Mouse (Mus musculus) adrenal gland, postnatal 25 days (tissue): Measurements from ENCODE around the gene Clmn. TPM values are rescaled to one million over a fixed set of nuclear protein-coding genes. Genes with fewer than 3 reads are reported as not detected.

Experiments
- DNase-seq: peaks from one replicate; pipeline ENCODE4 v3.0.0; 2021; ENCODE audit warnings: mixed read lengths
- total RNA-seq: library from RNA; stranded (reverse); gene quantifications from 2 replicates; pipeline ENCODE4 v1.2.3, GENCODE M21; 2021

The Clmn gene
- total RNA-seq, 1 experiment from 2014 or later, result 12.4 TPM

DNA sequence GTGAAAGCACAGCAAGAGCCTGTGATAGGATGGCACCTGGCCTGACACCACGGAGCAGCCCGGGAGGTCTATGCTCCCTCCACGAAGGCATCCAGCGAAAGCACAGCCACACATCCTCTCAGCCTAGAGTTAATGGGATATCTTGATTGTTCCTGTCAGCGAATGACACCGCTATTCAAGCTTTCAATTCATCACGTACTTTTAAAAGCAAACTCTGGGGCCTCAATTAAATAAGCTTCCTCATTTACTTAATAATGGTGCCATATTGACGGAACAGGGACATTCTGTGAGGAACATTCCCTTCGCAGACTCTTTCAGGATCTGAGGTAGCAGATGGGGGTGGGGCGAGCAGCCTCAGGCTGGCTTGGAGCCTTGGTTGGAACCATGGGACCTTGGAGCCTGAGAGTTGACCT lies 14.7 kb upstream of the Clmn start:
- DNase-seq, result no peak

DNA sequence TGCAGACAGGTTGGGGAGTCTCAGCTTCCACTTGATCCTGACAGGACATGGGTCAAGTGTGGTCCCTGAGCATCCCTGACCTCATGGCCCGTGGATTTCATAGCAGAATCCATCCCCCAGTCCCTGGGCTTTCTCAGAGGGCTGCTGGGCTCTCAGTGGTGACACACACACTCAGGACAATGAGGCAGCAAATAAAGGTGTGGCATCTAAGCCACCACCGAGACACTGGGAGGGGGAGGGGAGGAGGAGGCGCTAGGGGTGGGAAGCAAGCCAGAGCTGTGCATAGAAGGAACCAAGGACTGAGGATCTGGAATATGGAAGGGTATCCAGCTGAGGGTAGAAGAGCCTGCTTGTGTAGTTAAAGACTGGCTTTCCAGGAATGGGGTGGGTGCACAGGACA lies 11.2 kb upstream of the Clmn start:
- no peak for DNase-seq

DNA sequence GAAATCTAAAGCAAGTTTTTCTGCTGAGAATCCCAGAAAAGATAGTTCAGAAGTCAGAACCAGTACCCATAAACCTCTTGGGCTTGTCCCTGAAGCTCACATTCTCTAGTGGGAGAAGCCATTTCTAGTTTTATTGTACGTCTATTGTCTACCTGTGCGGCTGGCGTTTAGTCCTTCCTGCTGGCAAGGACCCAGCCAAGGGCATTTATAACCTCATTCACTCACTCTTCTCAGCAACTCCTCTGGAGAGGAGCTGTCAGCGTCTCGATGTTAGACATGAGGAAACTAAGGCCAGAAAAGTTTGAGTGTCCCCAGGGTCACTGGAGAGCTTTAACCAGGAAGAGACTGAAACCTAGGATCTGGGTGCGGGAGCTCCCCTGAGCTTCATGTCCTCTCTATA lies 7.1 kb upstream of the Clmn start:
- DNase-seq, result no peak

DNA sequence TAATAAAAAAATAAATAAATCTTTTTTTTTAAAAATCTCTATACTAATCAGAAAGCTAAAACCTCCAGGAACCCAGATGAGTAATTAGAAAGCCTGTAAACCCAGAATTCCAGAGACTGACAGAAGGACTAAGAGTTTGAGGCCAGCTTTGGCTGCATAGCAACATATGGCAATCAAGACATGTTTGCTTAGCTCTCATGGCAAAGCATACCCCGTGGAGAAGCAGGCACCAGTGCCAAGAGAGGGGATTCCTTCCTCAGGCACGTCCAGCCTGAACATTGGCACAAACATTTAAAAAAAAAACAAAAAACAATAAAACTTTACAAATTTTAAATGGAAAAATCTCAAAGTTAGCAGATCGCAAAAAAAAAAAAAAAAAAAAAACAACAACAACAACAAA lies 4.9 kb upstream of the Clmn start:
- no peak for DNase-seq

DNA sequence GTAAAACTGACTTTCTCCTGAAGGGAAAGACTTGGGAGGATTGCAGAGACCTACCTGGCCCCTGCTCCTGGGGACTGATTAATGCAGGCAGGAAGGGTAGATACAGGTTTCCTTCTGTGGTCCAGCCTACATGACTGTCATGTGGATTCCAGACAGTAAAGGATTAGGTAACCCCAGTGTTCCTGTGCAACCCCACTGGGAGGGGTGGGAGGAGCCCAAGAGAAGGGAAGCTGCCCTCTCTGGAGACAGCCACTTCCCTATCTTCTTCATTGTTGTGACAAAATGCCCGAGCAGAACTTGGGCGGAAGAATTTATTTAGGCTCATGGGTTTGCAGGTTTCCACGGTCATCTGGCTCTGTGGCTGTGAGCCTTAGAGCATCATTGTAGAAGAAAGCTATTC lies 3.6 kb upstream of the Clmn start:
- DNase-seq, result no peak

DNA sequence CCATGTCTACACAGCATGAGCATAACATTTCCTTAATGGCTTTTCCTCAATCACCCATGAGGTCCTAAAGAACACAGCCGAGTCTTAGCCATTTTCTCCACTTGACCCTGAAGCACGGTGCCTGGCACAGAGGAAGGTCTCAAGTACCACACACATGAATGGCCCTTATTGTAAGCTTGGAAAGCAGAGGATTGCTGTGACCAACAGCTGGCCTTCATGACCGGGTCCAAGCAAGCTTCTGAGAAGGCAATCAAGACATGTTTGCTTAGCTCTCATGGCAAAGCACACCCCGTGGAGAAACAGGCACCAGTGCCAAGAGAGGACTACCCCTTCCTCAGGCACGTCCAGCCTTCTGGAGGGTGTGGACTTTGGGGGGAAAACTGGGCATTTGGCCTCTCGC lies 3.0 kb upstream of the Clmn start:
- DNase-seq, result no peak

DNA sequence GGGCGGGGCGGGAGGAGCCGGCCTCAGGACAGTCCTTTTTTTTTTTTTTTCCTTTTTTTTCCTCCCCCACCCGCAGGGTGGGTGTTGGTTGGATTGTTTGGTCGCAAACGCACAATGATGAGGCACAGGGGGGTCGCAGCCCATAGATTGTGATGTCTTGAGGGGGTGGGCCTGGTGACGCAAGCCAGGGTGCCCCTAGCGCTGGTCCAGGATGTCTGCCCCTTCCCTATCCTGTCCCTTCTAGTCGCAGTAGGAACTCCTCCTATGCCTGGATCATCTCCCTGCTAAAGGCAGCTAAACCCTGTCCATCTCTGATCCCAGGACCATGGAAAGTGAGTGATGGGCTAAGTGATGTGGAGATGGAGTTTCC lies 275 bp upstream of the Clmn start:
- DNase-seq, result no peak

DNA sequence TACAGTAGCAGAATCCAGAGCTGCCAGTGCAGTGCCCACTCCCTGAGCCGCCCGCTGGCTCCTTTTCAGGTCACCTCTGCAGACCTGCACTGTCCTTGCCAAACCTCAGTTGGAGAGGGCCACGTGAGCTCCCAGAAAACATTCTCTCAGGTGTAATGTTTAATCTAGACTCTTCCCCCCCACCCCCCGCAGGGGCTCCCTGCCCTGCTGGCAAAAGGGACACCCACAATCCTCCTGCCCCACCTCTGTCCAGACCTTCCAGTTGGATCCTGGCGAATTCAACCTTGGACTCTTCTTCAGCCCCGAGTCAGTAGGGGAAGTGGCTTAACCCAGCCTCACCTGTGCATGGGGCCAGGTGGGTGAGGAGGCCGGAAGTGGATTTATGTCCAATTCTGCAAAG lies 1.2 kb downstream of the Clmn start:
- no peak for DNase-seq

DNA sequence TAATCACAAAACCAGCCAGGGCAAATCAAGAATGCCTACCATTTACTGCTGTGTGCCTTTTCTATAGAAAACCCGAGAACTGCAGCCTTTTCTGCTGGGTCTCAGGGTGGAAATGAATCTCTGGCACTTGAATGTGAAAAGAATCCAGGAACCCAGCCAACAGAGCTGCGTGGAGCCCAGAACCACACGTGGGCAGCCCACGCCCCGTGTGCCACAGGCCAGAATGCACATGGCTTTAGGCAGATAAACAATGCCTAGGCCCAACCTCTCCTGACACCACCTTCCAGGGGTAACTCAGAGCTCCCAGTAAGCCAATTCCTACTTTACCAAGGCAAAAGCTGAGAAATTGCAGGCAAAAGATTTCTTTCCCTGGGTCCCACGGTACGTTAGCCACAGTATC lies 5.7 kb downstream of the Clmn start:
- no peak for DNase-seq

DNA sequence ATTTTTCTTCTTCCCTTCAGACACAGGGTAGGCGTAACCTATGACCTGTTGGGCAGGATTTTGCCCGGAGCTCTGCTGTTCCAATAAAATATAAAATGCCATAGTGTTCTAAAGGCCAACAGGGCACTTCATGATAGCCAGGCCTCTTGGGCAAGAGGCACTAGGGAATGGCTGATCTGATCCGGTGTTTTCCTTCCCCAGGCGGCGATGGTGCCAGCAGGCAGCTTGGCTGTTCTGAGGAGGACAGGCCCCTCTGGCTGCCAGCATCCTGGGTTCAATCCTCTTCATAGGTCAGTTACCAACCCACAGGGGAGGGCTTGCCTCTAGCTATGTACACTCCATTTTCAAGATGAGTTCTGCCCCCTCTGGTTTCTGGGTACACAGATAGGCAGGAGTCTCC lies 6.1 kb downstream of the Clmn start:
- peak; percentile 18 for DNase-seq

DNA sequence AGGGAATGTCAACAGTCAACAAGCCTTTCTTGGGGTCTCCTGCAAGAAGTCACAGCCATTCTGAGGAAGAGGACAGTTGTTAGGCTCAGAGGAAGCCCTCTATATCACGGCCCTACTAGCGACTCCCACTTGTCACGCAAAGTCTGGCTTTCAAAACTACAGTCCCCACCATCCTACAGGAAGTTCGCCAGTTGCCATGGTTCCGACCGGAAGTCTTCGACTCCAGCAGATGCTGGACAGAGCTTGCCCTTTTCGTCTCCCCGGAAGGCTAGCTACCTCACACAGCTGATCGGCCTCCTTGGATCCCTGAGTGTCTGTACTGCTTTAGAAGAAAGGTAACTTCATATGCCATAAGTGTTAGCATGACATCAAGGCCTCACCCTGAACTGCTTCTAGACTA lies 7.3 kb downstream of the Clmn start:
- no peak for DNase-seq

DNA sequence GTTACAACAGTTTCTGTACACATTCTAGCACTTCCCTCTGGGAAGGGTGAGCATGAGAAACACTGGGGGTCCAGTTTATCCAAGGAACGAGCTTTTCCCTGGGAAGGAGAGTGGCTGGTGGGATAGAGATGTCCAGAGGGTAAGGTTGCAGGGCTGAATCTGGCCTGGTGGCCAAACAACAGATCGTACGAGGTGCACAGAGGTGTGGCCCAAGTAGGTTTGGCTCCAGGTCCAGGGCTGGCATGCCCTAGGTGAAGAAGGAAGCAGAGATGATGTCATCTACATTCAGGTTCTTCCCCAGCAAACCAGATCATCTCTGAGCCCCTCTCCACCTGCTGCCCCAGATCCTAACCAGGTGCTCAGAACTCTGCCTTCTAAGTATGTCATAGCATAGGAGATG lies 8.3 kb downstream of the Clmn start:
- no peak for DNase-seq

DNA sequence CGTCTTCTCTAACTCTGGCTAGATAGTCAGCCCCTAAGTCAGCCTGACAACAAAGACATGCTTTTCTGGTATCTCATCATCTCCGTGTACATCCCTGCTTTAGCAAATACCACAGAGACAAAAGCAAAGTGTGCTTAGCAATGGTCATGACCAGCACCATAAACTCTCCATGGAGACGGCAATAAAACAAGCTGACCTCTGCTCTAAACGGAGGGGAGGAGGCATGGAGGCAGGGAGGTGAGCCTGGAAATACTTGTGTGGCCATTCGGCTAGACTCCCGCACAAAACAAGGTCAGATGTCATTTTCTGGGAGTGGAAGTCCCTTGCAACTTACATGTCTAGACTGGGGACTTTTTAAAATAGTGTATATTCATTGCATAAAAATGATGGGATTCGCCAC lies 9.3 kb downstream of the Clmn start:
- no peak for DNase-seq

DNA sequence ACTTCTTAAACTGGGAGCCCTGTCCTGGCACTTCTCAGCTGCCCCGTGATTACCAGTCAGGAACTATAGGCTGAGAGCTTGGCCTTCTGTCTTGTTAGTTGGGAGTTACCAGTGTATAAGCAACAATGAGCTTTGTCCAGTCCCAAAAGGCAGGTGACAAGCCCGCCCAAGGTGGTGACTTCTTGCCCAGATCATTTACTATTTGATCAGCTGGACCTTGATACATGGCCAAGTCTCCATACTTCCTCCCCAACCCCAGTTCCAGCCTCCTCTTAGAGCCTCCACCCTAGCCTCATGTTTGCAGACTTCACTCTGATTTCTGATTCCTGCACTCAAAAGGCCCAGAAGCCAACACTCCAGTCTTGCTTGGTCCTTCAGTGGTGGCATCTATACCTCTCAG lies 10.1 kb downstream of the Clmn start:
- no peak for DNase-seq

DNA sequence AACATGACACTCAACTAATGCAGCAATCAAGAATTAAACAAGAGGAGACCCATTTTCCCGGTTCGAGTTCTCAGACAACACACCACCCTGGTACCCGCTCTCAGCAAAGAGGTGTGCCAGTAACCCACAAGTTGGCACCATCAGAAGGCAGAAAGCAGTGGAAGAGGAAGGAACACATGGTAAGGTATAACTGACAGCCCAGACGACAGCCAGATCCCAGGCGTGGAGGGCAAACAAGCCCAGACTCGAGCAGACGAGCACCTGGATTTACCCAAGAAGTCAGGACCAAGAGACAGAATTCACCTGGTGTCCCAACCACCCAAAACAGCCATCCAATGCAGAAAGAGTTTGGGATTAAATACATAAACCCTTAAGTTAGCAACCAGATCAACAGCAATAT lies 11.5 kb downstream of the Clmn start:
- no peak for DNase-seq

DNA sequence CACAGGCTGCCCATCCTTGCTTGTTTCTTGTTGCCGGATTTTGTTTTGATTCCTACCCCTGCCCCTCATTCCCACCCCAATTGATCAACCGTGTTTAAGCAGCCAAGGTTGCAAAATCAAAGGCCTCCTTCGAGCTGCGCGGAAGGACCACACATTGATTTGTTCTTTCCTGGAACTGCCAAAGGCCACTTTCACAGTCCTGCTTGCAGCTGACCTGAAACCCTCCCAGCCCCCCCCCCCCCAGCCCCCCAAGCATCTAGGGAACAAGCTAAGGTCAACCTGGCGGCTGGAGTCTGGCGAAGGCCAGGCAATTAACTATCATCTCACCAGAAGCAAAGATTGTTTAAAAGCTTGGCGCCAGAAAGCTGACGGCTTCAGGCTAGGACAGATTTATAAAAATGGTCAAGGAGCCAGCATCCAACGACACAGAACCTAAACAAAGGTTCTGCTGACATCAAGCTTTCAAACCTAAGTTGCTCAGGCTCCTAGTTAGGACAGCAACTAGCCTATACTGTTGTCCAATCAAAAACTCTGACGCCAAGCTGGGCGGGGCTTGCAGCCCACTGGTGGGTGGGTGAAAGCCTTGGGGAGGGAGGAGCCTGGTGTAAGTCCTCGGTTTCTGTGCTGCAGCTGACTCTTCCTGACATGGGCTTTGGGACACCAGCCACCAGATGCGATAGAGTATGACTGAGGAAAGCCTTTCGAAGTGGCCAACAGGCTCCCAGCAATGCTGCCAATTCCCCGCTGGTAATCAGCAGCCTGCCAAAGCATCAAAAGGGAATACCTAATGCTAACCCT lies 13.0 kb downstream of the Clmn start:
- DNase-seq, result peak; percentile 64

DNA sequence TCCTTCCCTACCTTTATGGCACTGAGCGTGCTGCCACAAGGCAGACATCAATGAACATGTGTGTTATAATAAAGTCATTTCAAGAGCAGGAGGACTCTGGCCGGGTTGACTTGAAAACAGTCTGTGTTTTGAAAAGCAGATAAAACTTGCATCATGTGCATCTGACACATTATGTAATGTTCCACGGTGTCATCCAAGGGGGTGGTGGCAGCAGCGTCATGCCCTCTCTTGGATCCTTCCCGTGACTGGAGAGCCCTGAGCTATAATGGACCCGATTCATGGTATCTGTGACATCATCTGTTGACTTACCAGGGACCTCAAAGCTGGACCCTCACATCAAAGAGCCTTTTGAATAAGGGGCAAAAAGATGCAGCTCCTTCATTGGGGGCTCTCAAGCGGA lies 14.8 kb downstream of the Clmn start:
- DNase-seq, result no peak

DNA sequence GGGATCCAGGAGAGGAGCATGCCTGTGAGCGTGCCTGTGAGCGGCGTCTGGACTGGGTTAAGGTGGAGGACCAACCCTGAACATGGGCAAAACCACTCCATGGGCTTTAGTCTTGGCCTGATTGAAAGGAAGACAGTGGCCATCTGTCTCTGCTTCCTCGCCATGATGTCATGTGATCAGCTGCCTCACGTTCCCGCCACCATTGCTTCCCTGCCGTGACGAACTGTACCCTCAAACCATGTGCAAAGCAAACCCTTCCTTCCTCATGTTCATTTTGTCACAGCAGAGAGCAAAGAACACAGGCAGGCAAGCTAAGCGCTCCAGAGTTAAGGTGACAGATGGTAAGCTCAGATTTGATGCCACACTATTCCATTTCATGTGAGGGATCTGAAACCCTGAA lies 16.2 kb downstream of the Clmn start:
- no peak for DNase-seq

DNA sequence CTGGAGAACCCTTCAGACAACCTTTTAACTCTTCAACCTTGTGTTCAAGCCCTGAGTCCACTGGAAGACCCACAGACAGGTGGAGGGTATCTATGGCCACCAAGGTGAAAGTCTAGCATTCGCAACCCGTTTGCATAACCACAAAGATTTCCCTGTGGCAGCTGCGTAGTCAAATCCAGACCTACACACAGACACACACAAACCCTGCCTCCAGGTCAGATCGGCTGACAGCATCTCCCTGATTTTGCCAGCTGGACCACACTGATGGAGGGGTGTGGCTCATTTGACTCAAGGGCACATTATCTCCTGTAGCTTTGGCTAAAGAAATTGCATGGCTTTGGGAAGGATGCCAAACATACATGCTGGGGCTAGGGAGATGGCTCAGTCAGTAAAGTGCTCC lies 17.6 kb downstream of the Clmn start:
- no peak for DNase-seq

DNA sequence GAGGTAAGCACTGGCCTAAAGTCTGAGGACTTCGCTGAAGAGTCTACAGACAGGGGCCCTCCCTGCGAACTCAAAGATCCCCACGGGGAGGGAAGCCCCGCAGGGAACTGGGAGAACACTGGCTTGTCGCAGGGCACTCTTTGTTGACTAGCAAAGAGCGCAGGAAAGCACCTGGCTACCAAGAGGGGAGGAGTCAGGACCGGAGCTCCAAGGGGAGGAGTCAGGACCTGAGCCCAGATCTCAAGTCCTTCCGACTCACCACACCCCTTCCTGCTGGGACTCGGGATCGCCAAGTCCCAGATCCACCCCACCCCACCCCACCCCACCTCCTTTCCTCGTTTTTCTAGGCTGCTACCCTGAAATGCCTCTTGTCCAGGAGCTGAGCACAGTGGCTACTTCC lies 19.2 kb downstream of the Clmn start:
- no peak for DNase-seq

DNA sequence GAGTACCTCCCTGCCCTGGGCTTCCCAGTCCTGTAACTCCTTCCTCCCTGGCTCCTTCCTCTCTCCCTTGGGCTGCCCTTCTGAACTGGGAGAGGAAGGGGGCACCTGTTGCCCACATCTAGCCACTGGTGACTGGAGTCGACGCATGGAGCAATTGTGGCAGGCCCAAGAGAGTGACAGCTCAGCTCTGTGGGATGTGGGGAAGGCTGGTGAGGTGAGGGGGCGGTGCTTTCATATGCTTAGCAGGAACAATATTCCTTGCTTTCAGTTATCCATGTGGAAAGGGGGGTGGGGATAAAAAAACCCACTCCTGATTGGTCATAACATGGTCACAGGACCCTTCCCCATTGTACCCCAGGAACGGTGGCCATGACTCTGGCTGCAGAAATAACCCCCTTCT lies 19.9 kb downstream of the Clmn start:
- DNase-seq, result no peak

DNA sequence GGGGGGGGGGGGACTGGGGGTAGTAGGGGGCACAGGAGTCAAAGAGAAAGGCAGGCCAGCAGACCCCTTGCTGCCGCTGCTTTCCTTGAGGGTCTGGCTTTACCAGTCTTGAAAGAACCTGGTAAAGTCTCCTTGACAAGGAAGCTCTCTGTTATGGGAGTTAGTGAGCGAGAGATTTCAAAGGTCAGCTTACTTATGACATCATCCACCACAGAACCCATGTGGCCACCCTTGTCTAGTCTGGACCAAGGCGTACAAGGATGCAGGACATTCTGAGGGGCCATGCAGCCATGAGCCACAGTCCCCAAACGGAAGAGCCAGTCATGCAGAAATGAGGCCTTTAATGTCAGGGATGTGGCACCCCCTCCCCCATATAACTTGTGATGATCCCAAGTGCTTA lies 20.6 kb downstream of the Clmn start:
- DNase-seq, result no peak

DNA sequence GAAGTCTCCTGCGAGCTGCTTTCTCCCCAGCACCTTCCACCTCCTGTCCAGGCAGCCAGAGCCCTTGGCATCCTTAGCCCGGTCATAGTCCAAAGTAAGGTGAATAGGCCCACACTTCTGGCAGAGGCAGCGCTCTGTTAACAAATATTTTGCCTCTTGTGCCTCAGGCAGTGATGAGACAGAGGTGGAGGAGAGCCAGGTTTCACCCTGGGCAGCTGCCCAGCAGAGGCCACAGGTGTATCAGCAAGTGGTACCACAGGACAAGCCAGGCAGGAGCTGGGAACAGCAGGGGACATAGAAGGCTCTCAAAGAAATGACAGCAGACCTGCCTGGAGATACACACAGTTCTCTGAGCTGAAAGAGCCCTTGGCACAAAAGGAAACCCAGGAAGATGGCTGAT lies 23.6 kb downstream of the Clmn start:
- DNase-seq, result no peak

DNA sequence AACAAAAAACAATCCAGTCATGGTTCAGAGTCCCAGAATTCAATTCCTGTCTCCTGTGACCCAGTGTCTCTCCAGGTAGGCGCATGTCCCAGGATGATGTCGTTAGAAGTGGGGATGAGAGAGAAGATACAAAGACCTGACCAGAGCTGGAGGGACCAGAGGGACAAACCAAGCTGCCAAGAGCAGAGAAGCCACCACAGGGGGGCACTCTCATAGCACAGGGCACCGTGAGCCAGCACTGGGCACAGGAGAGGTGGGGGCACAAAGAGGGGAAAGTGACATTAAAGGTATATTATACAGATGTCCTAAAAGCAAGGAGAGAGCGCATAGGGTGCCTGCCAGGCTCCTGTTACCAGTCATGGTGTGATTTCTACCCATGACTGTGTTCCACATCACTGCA lies 25.9 kb downstream of the Clmn start:
- DNase-seq, result peak; percentile 38

DNA sequence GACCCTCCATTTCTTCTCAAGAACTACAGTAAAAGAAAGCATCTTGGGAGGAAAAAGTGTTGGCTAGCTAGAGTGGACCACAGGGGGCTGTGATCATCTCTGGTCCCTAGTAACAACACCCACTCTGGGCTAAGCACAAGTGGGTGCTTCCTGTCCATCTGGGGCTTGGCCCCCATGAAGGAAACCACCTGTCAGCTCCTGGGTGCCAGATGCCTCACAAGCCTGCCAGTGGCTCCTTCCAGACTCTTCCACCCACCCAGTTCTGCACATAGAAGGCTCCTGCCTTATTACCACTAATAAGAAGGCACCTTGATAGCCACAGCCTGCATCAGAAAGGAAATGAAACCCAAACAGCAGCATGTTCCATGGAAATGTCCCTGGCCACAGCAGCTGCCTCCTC lies 26.4 kb downstream of the Clmn start:
- DNase-seq, result no peak
